Mouse (Mus musculus) retina, adult 2 months (tissue): ENCODE measurements around the gene Nhsl1.

Source experiments
- DNase-seq: peaks from one replicate; pipeline ENCODE4 v3.0.0-alpha.2; 2012; ENCODE audit warnings: low read depth, low spot score

Gene Nhsl1

DNA sequence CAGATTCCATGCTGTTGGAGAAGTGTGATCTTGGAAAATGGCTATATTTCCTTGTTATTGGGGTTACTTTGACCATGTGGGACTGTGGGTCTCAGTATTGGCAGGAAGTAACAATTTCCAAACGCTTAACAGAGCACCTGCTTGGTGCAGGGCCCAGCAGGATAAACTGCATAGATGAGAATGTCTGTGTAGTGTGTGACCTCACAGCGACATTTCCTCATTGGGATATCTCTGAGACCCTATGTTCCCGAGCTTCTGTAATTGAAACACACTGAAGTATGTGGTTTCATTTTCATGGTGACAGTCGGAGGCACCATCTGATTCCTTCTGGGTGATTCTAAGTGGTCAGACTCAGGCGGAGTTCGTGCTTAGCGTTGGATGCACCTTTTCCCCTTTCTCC lies 75.5 kb downstream of the Nhsl1 start:
- no peak for DNase-seq

DNA sequence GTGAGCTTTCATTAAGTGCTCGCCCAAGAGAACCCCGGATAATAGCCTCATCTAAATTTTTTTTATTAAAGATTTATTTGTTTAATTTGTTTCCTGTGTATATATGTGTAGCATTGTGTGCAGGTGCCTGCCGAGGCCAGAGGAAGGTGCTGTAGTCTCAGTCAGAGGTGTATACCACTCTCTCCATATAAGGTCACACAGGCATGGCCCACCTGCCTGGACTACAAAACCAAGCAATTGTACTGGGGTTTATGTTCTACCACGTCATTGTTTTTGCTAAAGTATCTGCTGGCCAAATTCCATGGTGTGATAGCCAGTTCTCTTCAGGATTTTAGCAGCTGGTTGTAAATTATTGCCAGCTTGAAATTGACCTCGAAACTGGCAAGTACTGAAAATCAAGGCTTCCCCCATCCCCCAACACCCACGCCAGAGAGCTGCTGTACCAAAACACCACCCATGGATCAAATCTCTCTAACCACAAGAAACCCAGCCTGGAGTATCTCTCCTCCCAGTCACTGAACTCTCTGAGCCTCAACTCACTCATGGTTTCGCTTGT lies 81.4 kb downstream of the Nhsl1 start:
- DNase-seq = no peak

DNA sequence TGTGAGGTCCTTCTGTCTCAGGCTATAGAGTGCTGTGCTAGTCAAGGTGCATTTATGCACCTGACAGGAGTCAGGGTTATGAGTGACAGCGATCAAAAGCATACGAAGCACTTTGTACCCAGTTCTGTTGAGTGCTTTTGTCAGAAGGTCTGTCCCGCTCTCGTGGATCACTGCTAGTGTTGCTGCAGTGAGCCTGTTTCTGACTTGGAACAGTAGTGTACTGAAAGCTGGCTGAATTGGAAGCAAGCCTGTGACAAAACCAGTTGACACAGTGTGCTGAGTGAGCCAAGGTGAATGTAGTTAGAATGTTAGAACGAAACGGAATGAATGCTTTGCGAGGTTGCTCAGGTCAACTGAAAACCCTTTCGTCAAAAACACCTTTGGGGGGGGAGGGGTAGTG lies 82.2 kb downstream of the Nhsl1 start:
- DNase-seq = no peak

DNA sequence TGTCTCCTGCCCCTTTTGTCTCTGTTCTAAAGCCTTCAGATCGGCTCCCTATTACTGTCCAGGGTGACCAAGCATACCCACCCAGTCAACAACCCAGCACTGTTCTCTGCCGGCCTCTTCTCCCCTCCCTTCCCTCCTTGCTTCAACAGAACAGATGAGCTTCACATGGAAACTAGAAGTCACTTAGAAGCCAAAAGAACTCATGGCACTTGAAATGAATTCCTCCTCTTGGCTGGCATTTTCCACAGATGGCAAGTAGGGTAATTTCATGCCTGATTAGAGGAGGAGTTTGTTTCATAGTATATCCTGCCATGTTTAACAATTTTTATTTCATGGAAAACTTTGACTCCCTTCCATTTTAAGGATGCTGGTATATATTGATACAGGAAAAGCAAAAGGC lies 85.2 kb downstream of the Nhsl1 start:
- DNase-seq = no peak

DNA sequence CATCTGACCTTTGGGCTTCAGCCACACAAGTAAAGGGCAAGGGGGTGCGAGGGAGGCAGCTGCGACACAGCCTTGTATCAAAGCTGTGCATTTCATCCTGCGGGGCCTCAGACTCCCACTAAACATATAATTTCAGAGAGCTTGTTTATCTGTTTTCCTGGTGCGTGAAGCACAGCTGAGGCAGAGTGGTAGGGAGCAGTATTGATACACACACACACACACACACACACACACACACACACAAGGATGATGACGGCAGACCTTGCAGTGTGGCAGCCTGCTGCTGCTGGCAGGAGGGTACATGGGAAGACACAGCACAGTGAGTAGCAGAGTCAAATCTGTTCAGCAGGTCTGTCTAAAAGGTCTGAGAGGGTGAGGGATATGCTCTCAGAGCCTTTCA lies 85.9 kb downstream of the Nhsl1 start:
- DNase-seq = no peak

DNA sequence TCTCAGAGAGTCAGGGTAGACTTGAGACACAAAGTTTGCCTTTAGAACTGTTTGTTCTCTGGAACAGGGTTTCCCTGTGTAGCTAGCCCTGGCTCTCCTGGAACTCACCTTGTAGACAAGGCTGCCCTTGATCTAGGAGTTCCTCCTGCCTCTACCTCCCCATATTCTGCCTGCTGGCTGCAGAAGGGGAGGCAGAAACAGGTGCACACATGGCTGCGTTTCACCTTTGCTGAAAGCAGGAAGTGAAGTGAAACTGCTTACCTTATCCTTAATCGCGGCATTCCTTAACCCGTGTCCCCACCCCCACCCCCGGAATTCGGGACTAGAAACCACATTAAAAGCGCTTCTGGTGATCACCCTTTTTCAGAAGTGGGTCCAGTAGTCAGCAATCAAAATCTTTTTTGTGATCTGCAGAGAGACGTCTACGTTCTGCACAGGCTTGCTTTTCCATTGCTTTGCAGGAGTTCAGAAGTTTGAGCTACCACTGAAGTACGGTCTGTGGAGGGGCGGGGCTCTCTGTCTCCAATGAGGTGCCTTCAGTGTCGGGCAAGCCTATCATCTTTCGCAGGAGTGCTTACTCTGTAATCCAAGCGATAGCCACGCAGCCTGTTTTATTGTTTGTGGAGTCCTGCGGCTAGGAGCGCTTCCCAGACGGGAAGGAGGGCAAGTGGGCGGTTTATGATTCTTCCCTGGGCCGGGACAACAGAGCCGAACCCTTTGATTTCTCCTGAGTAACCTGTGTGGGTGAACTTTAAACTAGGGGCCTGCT lies 88.5 kb downstream of the Nhsl1 start:
- no peak for DNase-seq

DNA sequence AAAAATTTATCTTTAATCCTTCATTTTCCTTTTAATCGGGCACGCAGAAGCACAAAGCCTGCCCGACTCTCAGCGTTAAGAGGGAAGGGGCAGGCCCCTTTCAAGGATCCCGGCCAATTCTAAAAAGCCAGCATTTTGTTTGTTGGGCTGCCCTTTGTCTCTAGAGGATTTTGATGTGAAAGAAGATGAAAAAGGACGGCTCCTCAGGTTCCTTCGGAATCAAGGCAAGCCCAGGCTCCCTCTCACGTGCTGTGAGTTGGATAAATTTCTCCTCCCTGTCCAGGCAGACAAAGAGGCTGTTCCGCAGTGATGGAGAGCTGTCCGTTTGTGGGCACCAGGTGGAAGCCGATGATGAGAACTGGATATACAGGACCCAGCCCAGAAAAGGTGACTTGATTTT lies 89.3 kb downstream of the Nhsl1 start:
- DNase-seq = no peak

DNA sequence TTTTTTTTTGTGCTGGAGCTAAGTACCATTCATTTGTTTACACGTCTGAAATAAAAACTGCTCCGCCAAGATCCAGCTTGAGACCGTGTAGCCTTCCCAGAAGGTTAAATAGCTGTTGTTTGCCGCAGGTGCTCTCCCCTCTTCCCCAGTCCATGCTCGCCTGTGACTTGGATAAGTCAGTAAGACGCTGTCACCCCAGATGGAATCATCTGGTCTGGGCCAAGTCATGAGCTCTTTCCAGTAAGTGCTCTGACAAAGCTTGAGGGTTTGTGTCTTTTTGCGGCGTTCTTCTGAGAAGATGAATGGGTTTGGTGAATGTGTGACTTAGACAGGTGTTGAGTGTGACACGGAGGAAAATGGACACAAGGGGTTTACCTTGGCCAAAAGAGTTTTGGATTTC lies 89.8 kb downstream of the Nhsl1 start:
- no peak for DNase-seq

DNA sequence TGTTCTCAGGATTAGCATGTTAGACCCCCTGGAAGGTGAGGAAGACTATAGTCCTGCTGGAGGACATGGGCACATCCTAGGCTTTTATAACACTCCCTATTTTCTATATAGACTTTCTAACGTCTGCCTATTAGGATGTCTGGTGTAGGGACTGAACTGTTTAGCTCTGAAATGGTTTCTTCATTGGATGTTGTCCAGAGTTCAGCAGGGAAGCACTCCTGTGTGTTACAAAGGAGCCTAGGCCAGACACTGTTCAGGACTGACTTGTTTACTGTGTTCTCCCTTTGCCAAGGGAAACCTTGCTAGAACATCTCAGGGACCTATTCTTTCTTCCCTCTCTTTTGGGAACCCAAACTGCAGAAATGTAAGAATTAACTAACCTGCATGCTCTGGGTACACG lies 90.3 kb downstream of the Nhsl1 start:
- no peak for DNase-seq

DNA sequence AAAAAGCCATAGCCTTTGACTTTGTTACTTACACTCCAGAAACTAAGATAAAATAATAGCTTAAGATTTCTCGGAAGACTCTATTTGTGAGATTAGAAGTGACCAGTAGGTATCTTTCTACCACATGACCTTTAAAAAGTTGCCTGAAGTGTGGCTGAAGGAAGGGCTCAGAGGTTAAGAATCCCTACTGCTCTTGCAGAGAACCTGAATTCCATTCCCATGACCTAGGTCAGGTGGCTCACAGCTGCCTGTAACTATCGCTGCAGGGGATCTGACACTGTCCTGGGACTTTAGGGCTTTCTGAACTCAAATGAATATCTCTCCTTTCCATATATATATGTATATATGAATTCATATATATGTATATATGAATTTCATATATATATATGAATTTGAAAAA lies 92.5 kb downstream of the Nhsl1 start:
- no peak for DNase-seq

DNA sequence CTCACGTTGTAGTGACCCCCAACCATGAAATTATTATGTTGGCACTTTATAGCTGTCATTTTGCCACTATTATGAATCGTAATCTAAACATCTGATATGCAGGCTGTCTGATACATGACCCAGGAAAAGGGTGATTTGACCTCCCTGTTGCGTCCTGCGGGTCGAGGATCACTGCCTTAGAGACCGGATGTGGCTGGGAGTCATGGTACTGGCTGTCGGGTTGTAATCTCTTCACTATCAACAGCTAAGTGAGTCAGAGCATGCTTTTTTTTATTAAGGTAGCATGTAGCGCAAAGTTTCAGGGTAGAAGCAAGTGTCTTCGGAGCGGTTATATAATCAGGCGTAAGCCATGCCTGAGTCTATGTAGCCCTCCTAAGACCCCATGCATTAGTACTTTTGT lies 97.2 kb downstream of the Nhsl1 start:
- DNase-seq = no peak

DNA sequence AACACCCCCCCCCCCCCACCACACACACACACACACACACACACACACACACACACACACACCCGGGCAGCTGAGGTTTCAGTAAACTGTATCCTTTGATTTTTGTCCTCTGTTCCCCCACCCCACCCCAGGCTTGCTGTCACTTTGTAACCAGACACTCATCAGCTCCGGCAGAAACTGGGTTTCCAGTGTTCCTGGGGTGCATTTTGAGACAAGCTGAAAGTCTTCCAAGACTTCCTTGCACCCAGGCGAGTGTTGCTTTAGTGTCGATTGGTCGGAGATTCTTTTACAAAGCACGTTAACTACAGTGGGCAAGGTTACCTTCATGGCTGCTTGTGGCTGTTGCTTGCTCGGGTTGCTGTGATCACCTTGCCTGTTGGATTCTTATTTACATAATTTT lies 99.4 kb downstream of the Nhsl1 start:
- DNase-seq = no peak

DNA sequence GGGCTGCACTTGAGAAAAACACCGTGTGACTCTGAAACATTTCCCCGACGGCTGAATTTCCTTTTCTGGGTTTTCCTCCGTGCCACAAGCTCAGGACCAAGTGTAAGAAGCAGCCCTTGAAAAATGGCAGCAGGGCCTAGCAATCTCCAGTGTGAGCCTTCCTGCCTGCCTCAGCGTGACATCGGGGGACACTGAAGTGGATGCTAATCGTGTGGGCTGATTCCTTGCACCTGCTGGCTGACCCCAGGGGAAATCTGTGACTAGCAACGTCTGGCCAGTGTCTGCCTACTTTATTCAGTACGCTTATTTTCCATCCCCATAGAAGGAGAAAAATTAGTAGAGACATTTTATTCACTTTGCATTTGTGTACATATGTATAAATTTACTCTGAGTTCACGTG lies 100.7 kb downstream of the Nhsl1 start:
- no peak for DNase-seq

DNA sequence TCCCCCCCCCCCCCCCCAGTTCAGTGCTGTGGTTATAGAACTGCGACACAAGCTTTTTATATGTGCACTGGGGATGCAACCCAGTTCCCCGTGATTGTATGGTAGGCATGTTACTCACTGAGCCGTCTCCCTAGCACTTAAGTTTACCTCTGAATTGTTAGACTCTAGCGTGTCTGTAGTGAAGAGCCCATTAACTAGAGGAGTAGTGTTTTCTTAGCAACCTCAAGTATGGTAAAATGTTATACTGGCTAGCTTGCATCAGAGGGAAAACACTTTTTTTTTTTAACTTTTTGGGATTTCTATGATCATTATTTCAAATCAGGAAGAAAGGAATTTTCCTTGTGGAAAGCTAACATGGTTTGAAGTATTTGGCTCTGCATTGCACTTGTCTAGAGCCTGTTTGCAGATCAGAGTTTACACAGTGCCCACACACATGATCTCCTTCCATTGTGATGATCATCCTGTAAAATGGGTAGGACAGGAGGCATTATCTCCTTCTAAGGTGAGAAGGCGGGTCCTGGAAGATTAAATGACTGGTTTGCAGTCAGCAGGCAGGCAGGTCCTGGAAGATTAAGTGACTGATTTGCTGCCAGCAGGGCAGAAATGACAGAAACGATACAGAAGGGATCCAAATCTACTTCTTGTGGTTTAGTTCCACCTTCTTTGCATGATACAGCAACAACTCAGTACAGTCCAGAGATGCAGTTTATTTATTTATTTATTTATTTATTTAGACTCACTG lies 101.6 kb downstream of the Nhsl1 start:
- no peak for DNase-seq

DNA sequence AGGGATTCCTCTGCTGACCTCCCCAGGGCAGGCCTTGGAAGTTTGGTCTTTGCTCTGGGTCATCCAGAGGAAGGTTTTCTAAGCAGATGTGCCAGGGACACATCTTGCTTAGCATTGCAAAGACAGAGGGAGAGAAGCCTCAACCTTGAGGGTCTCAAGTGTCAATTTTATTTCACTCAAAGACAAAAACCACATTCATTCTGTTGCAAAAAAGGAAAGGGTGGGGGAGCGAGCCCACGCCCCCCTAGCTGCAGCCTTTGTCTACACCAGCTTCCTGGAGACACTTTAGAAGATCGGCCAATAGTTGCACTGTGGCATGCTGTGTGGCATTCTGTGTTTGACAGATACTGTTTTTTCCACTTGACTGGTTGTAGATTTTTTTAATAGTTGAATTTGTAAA lies 104.2 kb downstream of the Nhsl1 start:
- no peak for DNase-seq

DNA sequence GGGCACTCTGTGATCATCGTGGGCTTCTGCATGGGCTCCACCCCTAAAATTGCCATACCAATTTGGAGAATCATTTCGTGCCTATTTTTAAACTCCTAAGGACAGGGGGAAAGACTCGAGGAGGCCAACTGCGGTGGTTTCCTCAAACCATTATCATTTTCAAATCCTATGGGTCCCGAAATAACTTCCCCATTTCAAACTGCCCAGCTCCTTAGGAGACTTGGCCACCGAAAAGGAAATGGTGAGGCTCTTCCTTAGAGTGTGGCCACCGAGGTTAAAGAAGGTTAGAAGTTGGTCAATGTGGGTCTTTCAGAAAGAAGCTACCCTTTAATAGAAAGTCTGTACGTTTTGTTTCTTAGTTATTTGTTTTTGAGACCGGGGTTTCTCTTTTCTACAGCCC lies 104.8 kb downstream of the Nhsl1 start:
- DNase-seq = no peak

DNA sequence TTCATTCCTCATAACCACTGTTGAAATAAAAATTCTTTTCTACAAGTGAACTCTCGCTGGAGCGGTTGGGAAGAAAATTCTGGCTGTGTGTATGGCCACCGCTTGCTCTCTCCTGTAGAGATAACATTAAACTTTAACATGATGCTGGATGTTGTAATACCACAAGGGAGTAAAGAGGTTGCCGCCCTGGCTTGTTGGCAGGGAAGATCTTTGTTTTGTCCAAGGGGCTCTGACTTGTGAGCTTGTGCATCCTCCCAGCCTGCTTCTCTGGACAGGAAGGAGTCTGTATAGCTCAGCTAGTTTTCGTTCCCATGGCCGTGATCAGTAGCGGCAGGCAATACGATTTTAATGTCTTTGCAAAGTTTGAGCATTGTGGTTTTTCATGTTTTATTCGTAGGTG lies 109.1 kb downstream of the Nhsl1 start:
- DNase-seq = no peak

DNA sequence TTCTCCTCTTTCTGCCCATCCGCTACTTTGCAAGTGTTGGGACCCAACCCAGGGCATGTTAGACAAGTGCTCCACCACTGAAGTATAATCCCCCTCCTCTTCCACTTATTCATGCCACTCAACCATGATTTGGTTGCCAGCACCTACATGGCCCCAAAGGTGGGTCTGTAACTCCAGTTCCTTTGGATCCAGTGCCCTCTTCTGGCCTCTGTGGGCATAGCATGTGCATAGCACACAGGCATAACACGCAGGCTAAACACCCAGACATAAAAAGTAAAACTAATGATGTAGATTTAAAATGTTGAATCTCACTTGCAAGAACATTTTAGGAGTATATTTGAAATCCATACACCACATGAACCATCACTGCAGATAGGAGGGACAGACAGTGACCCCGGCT lies 110.7 kb downstream of the Nhsl1 start:
- no peak for DNase-seq

DNA sequence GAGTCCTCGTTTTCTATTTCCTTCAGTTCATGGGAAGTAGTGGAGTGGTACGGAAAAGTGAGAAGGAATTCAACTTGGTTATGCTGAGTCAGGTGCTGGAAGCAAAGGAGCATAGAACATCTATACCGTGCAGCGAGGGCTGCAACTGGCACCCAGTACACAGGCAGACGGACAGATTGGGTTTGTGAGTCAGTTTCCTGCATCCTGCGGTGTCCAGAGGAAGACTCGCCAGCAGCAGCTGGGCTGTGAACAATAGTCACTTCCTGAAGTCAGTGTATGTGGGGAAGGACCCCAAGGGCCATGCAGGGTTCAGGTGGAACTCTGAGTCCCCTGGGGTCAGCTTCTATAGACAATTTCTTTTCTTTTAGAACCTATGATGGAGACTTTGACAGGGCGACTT lies 111.4 kb downstream of the Nhsl1 start:
- no peak for DNase-seq

DNA sequence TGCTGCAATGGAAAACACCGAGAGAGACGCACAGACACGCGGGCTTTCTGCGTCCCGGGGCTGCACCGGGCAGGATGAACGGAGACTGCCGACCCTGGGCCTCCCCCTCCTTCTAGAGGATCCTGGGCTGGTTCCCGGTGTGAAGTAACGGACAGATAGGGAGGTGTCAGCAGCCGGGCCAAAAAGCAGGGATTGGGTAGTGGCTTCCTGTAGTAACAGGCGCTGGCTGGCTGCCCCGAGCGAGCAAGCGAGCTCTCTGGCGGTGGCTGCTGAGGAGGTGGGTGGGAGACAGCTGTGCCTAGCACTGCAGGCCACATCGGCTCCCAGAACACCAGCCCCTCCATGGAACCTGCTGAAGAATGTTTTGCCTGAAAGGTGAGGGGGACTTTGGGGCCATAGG lies 112.2 kb downstream of the Nhsl1 start:
- DNase-seq = no peak

DNA sequence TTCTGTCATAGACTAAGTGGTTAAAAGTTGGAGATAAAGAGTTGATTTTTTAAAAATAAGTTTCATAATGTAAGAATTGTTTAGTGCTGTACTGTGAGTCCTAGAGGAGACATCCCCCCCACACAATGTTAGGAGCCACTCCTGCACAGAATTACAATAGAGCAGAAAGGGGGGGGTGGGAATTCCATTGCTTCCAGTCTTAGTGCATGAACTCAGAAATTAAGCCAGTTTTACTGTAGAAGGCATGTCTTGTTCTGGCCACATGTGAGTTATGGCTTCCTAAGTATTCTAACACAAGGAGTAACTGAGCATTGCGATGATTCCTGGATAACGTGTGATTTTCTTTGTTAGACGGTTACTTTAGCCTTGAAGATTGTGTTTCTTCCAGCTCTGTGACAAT lies 112.8 kb downstream of the Nhsl1 start:
- no peak for DNase-seq

DNA sequence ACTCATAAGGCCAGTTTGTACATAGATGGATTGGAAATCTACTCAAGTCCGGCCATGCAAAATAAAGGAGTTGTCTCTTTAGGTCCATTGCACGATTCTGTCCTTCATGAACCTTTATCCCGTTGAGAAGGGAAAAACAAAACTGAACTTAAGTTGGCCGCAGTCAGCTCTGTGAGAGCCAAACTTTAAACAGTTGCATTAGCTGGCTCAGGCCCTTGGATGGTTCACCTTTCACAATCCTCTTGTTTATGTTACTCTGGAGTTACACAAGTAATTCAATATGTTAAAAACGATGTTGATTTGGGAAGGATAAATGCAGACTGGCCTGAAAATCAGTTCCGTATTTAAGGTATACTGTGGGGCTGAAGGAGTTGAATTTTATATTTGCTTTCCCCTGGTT lies 116.7 kb downstream of the Nhsl1 start:
- DNase-seq = no peak

DNA sequence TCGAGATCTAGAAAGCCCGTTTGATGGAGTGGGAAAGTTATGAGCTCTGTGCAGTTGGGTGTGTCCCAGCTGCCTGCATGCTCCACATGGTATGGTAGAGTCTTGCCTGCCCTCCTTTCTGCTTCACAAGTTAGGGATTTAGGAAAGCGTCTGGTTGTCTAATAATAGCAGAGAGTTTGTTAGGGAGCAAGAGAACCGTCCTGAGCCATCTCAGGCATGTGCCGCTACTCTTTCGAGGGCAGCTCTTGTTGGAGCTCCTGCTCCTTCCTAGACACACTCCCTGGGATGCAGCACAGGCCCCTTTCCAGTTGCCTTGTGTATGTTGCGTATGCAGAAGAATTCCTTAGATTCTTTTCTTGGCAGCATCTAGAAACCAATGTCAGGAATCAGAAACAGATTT lies 117.2 kb downstream of the Nhsl1 start:
- no peak for DNase-seq
